Mouse (Mus musculus): ENCODE results near the gene Bnip3. TPM values are rescaled to one million over a fixed set of nuclear protein-coding genes. Genes with fewer than 3 reads are reported as not detected.
A peak's percentile ranks its signal among the peaks of the same experiment; 100 is the strongest.

Bnip3 gene
- 120 and 127 TPM in 2 replicates for polyA plus RNA-seq (2014; fragmentation: Nextera tagmentation; extraction: Ambion mirVana)

DNA sequence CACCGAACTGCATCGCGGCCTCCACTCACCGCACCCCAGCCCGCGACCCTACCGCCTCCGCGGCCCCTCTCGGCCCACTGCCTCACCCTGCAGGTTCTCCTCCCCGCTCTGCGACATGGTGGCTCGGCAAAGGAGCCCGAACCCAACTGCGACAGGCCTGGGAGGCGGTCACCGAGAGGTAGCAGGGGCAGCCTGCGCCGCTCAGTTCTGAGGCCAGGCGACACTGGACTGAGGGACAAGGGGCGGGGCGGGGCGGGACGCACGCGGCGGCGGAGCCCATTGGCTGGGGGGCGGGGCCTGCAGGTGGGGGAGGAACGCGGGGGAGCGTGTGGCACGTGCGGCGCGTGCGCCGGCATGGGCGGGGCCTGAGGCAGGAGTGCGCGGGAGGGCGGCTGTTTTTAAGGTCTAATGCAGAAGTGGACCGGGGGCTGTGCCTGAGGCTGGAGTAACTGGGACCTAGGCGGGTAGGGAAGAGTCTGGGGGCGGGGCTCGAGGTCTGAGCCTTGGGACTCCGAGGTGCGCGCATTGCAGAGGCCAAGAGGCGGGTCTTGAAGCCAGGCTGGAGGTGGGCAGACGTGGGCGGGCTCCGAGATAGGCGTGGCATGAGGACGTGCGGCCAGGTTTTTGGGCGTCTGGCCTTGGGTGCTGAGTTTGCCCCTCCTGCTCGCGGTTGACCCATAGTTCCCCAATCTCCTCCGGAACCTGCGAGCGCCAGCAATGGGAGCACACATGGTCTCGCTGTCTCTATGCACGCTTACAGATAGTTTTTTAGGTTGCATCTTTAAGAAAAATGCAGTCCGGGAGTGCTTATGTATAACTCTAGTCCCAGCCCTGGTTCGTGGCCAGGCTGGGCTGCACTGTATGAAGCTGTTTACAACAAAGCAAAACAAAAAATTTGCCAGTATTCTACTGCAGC, at the start of gene Bnip3:
Gene Bnip3, minus strand, starts transcription at position 243 of the 916 bp plus-strand sequence.
- peak within 1 kb of the TSS; percentile 58 for H3K4me3 ChIP-seq (replicated peaks; ENCODE audit: low read length)
- DNase-seq (ENCODE audit: low spot score) (peak; percentile 87), ATAC-seq (ENCODE audit: low FRiP score) (peak; percentile 94)
- peak within 1 kb of the TSS; percentile 80 for H3K4me2 ChIP-seq (replicated peaks)
- H3K27ac ChIP-seq = 0 out of 2 replicates have a peak within 1 kb of the TSS, but pooled peaks have one; percentile 43
- WGBS = under 1% methylated on average over 60 of the region's 66 CpGs
- no peaks in the 10 kb centered on the region for H3K36me3 ChIP-seq (replicated peaks; ENCODE audit: control insufficient read depth, insufficient read depth)
- H3K27me3 ChIP-seq (ENCODE audit: control insufficient read depth, insufficient read depth, low read length) = peaks cover 4% of the 10 kb centered on the region; the same call in 1 of the 2 replicates
- peak within 1 kb of the TSS; percentile 74 for H3K9ac ChIP-seq
- no peaks in the 10 kb centered on the region for H3K9me3 ChIP-seq (ENCODE audit: control insufficient read depth, low read length)
- peaks cover 21% of the 10 kb centered on the region for H3K4me1 ChIP-seq (replicated peaks; ENCODE audit: control insufficient read depth, insufficient read depth, low read length)

DNA sequence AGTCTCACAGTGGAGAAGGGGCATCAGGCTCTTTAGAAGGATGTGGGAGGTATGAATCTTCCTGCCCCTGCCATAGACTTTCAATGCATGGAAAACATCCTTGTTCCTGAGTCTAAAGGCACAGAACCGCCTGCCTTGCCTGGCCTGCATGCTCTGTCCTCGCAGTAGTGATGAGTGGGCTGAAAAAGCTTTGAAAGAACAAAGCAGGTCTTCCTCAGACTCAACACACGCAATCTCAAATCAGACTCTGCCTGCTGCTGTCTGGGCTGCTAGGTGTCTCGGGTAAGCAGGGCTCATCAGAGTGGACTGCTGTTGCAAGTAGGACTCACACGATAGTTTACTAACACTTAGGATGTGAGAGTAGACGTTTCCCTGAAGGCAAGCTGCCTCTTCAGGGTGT, 47.8 kb upstream of the Bnip3 start:
- no peak overlapping the region for H3K9ac ChIP-seq
- no peaks in the 10 kb centered on the region for H3K27me3 ChIP-seq (ENCODE audit: control insufficient read depth, insufficient read depth, low read length)
- H3K4me2 ChIP-seq (replicated peaks) = no peak overlapping the region
- no peak overlapping the region for H3K4me3 ChIP-seq (replicated peaks; ENCODE audit: low read length)
- H3K4me1 ChIP-seq (replicated peaks; ENCODE audit: control insufficient read depth, insufficient read depth, low read length) = no peaks in the 10 kb centered on the region
- H3K36me3 ChIP-seq (replicated peaks; ENCODE audit: control insufficient read depth, insufficient read depth) = no peaks in the 10 kb centered on the region
- ATAC-seq (ENCODE audit: low FRiP score) (no peak), DNase-seq (ENCODE audit: low spot score) (no peak)
- 88% methylated on average over 6 of the region's 6 CpGs for WGBS
- no peaks in the 10 kb centered on the region for H3K9me3 ChIP-seq (ENCODE audit: control insufficient read depth, low read length)
- H3K27ac ChIP-seq = no peak overlapping the region

DNA sequence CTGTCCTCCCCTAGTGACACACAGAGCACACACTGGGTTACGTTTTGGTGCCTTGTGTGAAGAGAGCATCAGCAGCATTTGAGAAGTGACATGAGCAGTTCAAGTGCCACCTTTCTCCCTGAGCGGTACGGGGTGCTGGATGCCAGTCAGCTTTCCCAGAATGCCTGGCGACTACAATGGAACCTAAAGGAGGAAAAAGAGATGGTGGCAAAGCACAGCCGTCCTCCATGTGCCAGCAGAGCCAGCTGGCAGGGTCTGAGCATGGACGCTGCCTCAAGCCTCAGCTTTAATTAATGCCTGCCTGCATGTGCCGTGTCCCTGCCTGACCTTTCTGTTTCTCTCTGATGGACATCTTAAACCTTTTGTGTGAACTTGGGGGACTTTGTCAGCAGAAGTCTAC, 46.5 kb upstream of the Bnip3 start:
- Histone ChIP-seq H3K4me3 (replicated peaks; ENCODE audit: low read length) (no peak overlapping the region), H3K27me3 (ENCODE audit: control insufficient read depth, insufficient read depth, low read length) (no peaks in the 10 kb centered on the region), H3K9me3 (ENCODE audit: control insufficient read depth, low read length) (no peaks in the 10 kb centered on the region), H3K9ac (no peak overlapping the region), H3K4me1 (replicated peaks; ENCODE audit: control insufficient read depth, insufficient read depth, low read length) (no peaks in the 10 kb centered on the region), H3K27ac (no peak overlapping the region), H3K4me2 (replicated peaks) (no peak overlapping the region), H3K36me3 (replicated peaks; ENCODE audit: control insufficient read depth, insufficient read depth) (no peaks in the 10 kb centered on the region)
- no peak for DNase-seq (ENCODE audit: low spot score)
- WGBS = 83% methylated on average over 7 of the region's 7 CpGs
- no peak for ATAC-seq (ENCODE audit: low FRiP score)

DNA sequence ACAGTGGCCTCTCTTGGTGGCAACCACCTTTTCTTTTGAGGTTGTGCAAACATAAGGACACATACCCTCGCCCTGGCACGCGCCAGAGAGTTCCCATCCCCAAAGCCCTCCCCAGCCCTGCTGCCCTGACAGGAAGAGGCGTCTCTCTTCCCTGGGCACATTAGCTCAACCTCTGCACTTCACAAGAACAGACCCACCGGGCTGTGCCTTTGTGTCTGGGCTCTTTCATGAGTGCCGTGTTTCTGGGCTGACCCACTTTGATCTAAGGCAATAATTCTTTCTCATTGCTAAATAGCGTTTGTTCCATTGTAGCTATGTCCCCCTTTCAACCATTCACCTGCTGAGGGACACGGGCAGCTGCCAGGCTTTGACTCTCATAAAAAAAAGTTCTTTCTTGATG, 39.0 kb upstream of the Bnip3 start:
- H3K27me3 ChIP-seq (ENCODE audit: control insufficient read depth, insufficient read depth, low read length) = peaks cover 6% of the 10 kb centered on the region; the same call in 1 of the 2 replicates
- H3K4me2 ChIP-seq (replicated peaks) = no peak overlapping the region
- H3K4me3 ChIP-seq (replicated peaks; ENCODE audit: low read length) = no peak overlapping the region
- H3K36me3 ChIP-seq (replicated peaks; ENCODE audit: control insufficient read depth, insufficient read depth) = no peaks in the 10 kb centered on the region
- no peak overlapping the region for H3K27ac ChIP-seq
- no peaks in the 10 kb centered on the region for H3K4me1 ChIP-seq (replicated peaks; ENCODE audit: control insufficient read depth, insufficient read depth, low read length)
- no peaks in the 10 kb centered on the region for H3K9me3 ChIP-seq (ENCODE audit: control insufficient read depth, low read length)
- ATAC-seq (ENCODE audit: low FRiP score) = no peak
- no peak for DNase-seq (ENCODE audit: low spot score)
- H3K9ac ChIP-seq = no peak overlapping the region
- WGBS = 50% methylated on average over 8 of the region's 8 CpGs

DNA sequence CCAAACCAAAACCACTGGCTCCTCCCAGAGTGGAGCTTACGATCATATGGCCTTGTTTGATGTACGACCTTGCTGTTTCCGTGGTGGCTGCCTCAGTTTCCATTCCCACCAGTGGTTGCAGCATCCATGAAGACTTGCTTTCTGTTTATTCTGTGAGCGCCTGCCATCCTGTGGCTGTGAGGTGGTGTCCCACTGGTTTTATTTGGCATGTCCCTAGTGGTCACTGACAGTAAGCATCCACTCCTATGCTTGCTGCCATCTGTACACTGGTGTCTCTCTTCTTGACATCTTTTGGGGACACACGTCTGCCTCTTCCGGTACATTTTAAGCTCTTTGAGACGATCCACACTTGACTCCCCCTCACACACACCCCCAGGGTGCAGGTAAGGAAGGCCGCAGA, 38.4 kb upstream of the Bnip3 start:
- DNase-seq (ENCODE audit: low spot score) (no peak), ATAC-seq (ENCODE audit: low FRiP score) (no peak)
- H3K4me3 ChIP-seq (replicated peaks; ENCODE audit: low read length) = no peak overlapping the region
- no peaks in the 10 kb centered on the region for H3K36me3 ChIP-seq (replicated peaks; ENCODE audit: control insufficient read depth, insufficient read depth)
- 86% methylated on average over 8 of the region's 8 CpGs for WGBS
- peaks cover 12% of the 10 kb centered on the region for H3K27me3 ChIP-seq (ENCODE audit: control insufficient read depth, insufficient read depth, low read length)
- no peak overlapping the region for H3K9ac ChIP-seq
- H3K9me3 ChIP-seq (ENCODE audit: control insufficient read depth, low read length) = no peaks in the 10 kb centered on the region
- H3K27ac ChIP-seq = no peak overlapping the region
- H3K4me2 ChIP-seq (replicated peaks) = no peak overlapping the region
- no peaks in the 10 kb centered on the region for H3K4me1 ChIP-seq (replicated peaks; ENCODE audit: control insufficient read depth, insufficient read depth, low read length)

DNA sequence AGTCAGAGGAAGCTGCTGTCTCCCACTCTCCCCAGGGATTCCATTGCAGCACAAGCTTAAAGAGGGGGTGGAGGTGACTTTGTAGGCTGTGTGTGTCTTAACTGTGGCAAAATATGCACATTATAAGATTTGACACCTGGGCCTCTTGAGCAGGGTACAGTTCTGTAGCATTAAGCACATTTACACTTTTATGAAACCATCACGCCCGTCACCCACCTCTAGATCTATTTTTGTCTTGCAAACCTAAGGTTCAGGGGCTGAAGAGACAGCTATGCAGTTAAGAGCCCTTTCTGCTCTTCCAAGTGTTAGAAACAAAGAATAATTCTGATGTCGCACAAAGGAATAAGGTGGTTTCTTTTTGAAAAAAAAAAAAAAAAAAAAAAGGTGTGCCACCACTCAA, 36.3 kb upstream of the Bnip3 start:
- Histone ChIP-seq H3K4me2 (replicated peaks) (no peak overlapping the region), H3K4me3 (replicated peaks; ENCODE audit: low read length) (no peak overlapping the region), H3K36me3 (replicated peaks; ENCODE audit: control insufficient read depth, insufficient read depth) (no peaks in the 10 kb centered on the region), H3K27me3 (ENCODE audit: control insufficient read depth, insufficient read depth, low read length) (peaks cover 31% of the 10 kb centered on the region), H3K4me1 (replicated peaks; ENCODE audit: control insufficient read depth, insufficient read depth, low read length) (no peaks in the 10 kb centered on the region; the same call in 1 of the 2 replicates), H3K9me3 (ENCODE audit: control insufficient read depth, low read length) (no peaks in the 10 kb centered on the region), H3K9ac (no peak overlapping the region), H3K27ac (no peak overlapping the region)
- WGBS = 58% methylated on average over 3 of the region's 3 CpGs
- DNase-seq (ENCODE audit: low spot score) = no peak
- ATAC-seq (ENCODE audit: low FRiP score) = no peak

DNA sequence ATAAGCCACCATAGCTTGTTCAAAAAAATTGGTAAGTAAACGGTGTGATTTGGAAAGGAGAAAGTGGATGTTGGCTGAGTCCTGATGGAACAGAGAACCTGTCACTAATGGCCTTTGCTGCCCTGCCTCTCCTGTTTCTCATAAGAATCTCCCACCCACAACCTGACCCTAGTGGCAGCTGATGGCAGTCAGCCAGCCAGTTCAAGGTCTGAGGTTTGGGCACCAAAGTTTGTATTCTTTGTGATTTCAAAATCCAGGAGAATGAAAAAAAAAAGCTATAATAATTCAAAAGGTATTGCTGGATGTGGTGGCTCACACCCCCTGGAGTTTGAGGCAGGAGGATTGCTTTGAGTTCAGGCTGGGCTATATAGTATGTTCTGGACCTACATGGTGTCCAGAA, 33.0 kb upstream of the Bnip3 start:
- no peak overlapping the region for H3K9ac ChIP-seq
- no peaks in the 10 kb centered on the region for H3K36me3 ChIP-seq (replicated peaks; ENCODE audit: control insufficient read depth, insufficient read depth)
- H3K4me3 ChIP-seq (replicated peaks; ENCODE audit: low read length) = no peak overlapping the region
- 83% methylated on average over 1 of the region's 1 CpGs for WGBS
- peaks cover 59% of the 10 kb centered on the region for H3K27me3 ChIP-seq (ENCODE audit: control insufficient read depth, insufficient read depth, low read length)
- H3K27ac ChIP-seq = no peak overlapping the region
- DNase-seq (ENCODE audit: low spot score) (no peak), ATAC-seq (ENCODE audit: low FRiP score) (no peak)
- H3K9me3 ChIP-seq (ENCODE audit: control insufficient read depth, low read length) = no peaks in the 10 kb centered on the region
- no peaks in the 10 kb centered on the region; the same call in 1 of the 2 replicates for H3K4me1 ChIP-seq (replicated peaks; ENCODE audit: control insufficient read depth, insufficient read depth, low read length)
- no peak overlapping the region; the same call in 1 of the 2 replicates for H3K4me2 ChIP-seq (replicated peaks)

DNA sequence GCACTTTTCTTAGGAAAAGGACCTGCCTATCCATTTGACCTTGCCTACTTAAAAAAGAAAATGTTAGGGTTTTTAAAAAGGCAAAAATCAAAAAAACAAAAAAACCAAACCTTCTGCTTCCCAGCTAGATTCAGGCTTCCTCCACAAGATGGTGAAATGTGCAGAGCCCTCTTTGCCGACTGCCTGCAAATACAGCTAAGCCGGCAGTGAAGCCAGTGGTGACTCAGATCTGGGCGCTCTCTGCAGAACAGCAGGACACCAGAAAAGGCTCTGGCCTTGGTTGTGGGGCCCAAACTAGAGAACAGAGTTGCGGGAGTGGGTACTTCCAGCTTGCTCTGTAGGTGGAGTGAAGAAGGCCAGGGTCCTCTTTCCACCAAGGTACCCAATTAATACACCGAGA, 32.3 kb upstream of the Bnip3 start:
- H3K36me3 ChIP-seq (replicated peaks; ENCODE audit: control insufficient read depth, insufficient read depth) = no peaks in the 10 kb centered on the region
- DNase-seq (ENCODE audit: low spot score) (peak; percentile 32), ATAC-seq (ENCODE audit: low FRiP score) (no peak)
- 0 out of 2 replicates have a peak overlapping the region, but pooled peaks have one; percentile 80 for H3K27ac ChIP-seq
- H3K4me2 ChIP-seq (replicated peaks) = peak overlapping the region; percentile 80
- no peaks in the 10 kb centered on the region; the same call in 1 of the 2 replicates for H3K4me1 ChIP-seq (replicated peaks; ENCODE audit: control insufficient read depth, insufficient read depth, low read length)
- 33% methylated on average over 5 of the region's 5 CpGs for WGBS
- H3K27me3 ChIP-seq (ENCODE audit: control insufficient read depth, insufficient read depth, low read length) = peaks cover 59% of the 10 kb centered on the region
- H3K9me3 ChIP-seq (ENCODE audit: control insufficient read depth, low read length) = no peaks in the 10 kb centered on the region
- H3K4me3 ChIP-seq (replicated peaks; ENCODE audit: low read length) = peak overlapping the region; percentile 61
- peak overlapping the region; percentile 77 for H3K9ac ChIP-seq

DNA sequence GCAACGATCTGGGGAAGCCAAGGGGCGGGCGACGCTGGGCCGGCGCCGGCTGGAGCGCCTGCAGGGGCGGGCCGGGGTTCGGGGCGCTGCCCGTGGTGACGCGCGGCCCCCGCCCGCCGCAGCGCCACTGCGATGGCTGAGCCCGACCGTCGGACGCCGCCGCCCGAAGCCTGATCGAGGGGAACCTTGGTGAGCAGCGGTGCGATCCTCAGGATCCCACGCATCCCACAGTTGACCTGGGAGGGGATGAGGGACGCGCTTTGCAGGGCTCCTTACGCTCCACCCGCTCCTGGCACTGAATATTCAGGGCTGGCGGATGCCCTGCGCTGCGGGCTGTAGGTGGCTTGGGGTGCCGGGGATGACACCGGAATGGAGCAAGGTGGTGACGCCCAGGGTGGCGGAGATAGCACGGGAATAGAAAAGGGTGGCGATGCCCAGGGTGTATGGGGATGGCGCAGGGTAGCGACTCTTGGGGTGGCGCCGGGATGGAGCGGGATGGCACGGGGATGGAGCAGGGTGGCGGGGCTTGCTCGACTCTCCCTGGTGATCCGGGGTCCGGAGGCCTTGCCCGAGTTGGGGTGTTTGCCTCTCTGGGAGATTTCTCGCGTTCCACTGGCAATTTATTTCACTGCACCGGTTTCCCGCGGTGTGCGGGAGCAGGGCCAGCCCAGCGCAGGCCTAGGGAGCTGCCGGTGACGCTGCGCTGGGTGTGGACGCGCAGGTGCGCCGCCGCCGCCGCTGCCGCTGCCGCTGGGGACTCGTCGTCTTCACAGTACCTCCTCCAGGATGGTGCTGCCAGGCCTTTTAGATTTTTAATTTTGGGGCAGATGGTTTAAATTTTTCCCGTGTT, 31.5 kb upstream of the Bnip3 start, which contains the start of gene Jakmip3:
Gene Jakmip3, plus strand, starts transcription at position 119 of the 850 bp plus-strand sequence.
- Histone ChIP-seq H3K4me1 (replicated peaks; ENCODE audit: control insufficient read depth, insufficient read depth, low read length) (no peaks in the 10 kb centered on the region; the same call in 1 of the 2 replicates), H3K4me2 (replicated peaks) (peak within 1 kb of the TSS; percentile 80), H3K36me3 (replicated peaks; ENCODE audit: control insufficient read depth, insufficient read depth) (no peaks in the 10 kb centered on the region), H3K4me3 (replicated peaks; ENCODE audit: low read length) (peak within 1 kb of the TSS; percentile 61), H3K9me3 (ENCODE audit: control insufficient read depth, low read length) (no peaks in the 10 kb centered on the region), H3K27me3 (ENCODE audit: control insufficient read depth, insufficient read depth, low read length) (peaks cover 59% of the 10 kb centered on the region), H3K9ac (peak within 1 kb of the TSS; percentile 77), H3K27ac (peak within 1 kb of the TSS; percentile 80)
- ATAC-seq (ENCODE audit: low FRiP score) (peak; percentile 73), DNase-seq (ENCODE audit: low spot score) (peak; percentile 33)
- WGBS = under 1% methylated on average over 78 of the region's 78 CpGs

Data from hindbrain, embryonic 14.5 days (tissue).